ENCODE assay signal across 9 mouse cellular contexts in genomic region chr16:23953189-23953958, GRCm38 (mm10). TPM values are rescaled to one million over a fixed set of nuclear protein-coding genes. Genes with fewer than 3 reads are reported as not detected.
DNase-seq lines count a peak whose midpoint lies in the region; ATAC-seq and TF ChIP-seq lines count a peak whose summit lies in the region.
"Had no signal": no experiment of that assay in that cellular context is flagged by ENCODE, and none has a peak within 500 bp of the region (broad histone marks: within the 10 kb centered on the region; RNA-seq: fewer than 3 reads in every experiment).

No protein-coding gene starts in this region.

- H3K9ac ChIP-seq in heart, adult 2 months (ENCODE audit: low read depth, low read length) = no peak overlapping the region
- H3K9ac ChIP-seq in heart, embryonic 12.5 days = no peak overlapping the region
- H3K9ac ChIP-seq in CH12.LX (ENCODE audit: insufficient read depth, low read depth) = no peak overlapping the region
- H3K9ac ChIP-seq: limb, embryonic 15.5 days had no signal

- no peak overlapping the region for H3K4me3 ChIP-seq in heart, adult 2 months
- H3K4me3 ChIP-seq in heart, embryonic 12.5 days = no peak overlapping the region
- H3K4me3 ChIP-seq in CH12.LX (replicated peaks in 1 of 3; ENCODE audit: low read depth in 2 of 3, low read length in 2 of 3, poor library complexity in 1 of 3) = no peak overlapping the region
- H3K4me3 ChIP-seq in layer of hippocampus, adult 2 months = no peak overlapping the region
- H3K4me3 ChIP-seq: limb, embryonic 15.5 days had no signal

- TF ChIP-seq RAD21 in CH12.LX (IDR thresholded peaks at IDR 0.05; ENCODE audit: low read depth, low read length) = peak; percentile 77

- H3K4me2 ChIP-seq in heart, embryonic 12.5 days = no peak overlapping the region
- H3K4me2 ChIP-seq in CH12.LX (ENCODE audit: insufficient read depth, low read depth, poor library complexity, severe bottlenecking) = no peak overlapping the region
- H3K4me2 ChIP-seq: limb, embryonic 15.5 days had no signal

- no peak overlapping the region for H3K27ac ChIP-seq in heart, adult 2 months
- H3K27ac ChIP-seq in heart, embryonic 12.5 days (ENCODE audit: poor library complexity, severe bottlenecking) = no peak overlapping the region
- no peak overlapping the region for H3K27ac ChIP-seq in CH12.LX (ENCODE audit: insufficient read depth, low read depth)
- H3K27ac ChIP-seq in layer of hippocampus, adult 2 months = peak overlapping the region; percentile 83
- H3K27ac ChIP-seq: limb, embryonic 15.5 days had no signal

- no peaks in the 10 kb centered on the region for H3K4me1 ChIP-seq in heart, adult 2 months (ENCODE audit: control insufficient read depth, insufficient read depth, low read length)
- no peaks in the 10 kb centered on the region for H3K4me1 ChIP-seq in heart, embryonic 12.5 days (replicated peaks)
- peaks cover 2 to 3% of the 10 kb centered on the region in 2 experiments; a peak in 3 of 4 replicates for H3K4me1 ChIP-seq in CH12.LX (ENCODE audit: control insufficient read depth in 1 of 2, insufficient read depth in 2 of 2)

- H3K27me3 ChIP-seq in heart, adult 2 months (ENCODE audit: control insufficient read depth, insufficient read depth, low read length) = no peaks in the 10 kb centered on the region
- no peaks in the 10 kb centered on the region for H3K27me3 ChIP-seq in heart, embryonic 12.5 days (replicated peaks)
- no peaks in the 10 kb centered on the region for H3K27me3 ChIP-seq in CH12.LX (replicated peaks)
- H3K27me3 ChIP-seq: limb, embryonic 15.5 days had no signal

- intact Hi-C loops in heart, adult 2 months (cut with DNase I) = loop anchor here (1.0 to 5.0 kb wide), 3 partner anchors 55 to 501 kb away; no protein-coding TSS in a partner anchor

- in situ Hi-C loops in CH12.LX (cut with MboI; ENCODE audit: low pct_ligation_motif_present, low pct_unique_long_range_greater_than_20kb, low sequenced_read_pairs) = no loop called here

- no peaks in the 10 kb centered on the region for H3K36me3 ChIP-seq in heart, adult 2 months (ENCODE audit: control insufficient read depth, insufficient read depth, low read length)
- H3K36me3 ChIP-seq in heart, embryonic 12.5 days = no peaks in the 10 kb centered on the region
- H3K36me3 ChIP-seq in CH12.LX (replicated peaks in 1 of 2; ENCODE audit: control insufficient read depth in 1 of 2, insufficient read depth in 1 of 2, low read length in 1 of 2) = no peaks in the 10 kb centered on the region
- H3K36me3 ChIP-seq: limb, embryonic 15.5 days had no signal

- peak in 1 of 2 experiments; percentile 24 for DNase-seq in heart, adult 2 months
- peak; percentile 56 for DNase-seq in CH12.LX (ENCODE audit: extremely low read depth)
- DNase-seq in c-Kit-positive CD71-negative TER-119-negative erythroid progenitor cells, embryonic 14.5 days (ENCODE audit: low read depth) = peak; percentile 25
- peak; percentile 49 to 62 for DNase-seq in frontal cortex, postnatal 36 days (ENCODE audit: low spot score in 2 of 2)
- peak in 1 of 2 experiments; percentile 66 for DNase-seq in layer of hippocampus, adult 2 months (ENCODE audit: low spot score in 2 of 2)
- DNase-seq in mesoderm, embryonic 11.5 days (ENCODE audit: low read depth, low spot score) = peak; percentile 73
- DNase-seq in thymus, postnatal 25 days = peak; percentile 45

- WGBS in heart, adult 2 months = 39% methylated on average over 11 of the region's 11 CpGs
- 39% methylated on average over 11 of the region's 11 CpGs for WGBS in heart, embryonic 12.5 days

- no peaks in the 10 kb centered on the region for H3K79me2 ChIP-seq in heart, adult 2 months (replicated peaks; ENCODE audit: control insufficient read depth, insufficient read depth, low read length)
- H3K79me2 ChIP-seq in CH12.LX (replicated peaks; ENCODE audit: control insufficient read depth, extremely low read depth, insufficient read depth, poor library complexity, severe bottlenecking) = no peaks in the 10 kb centered on the region

- dilution Hi-C loops in CH12.LX (cut with MboI; ENCODE audit: extremely low pct_ligation_motif_present, extremely low pct_unique_long_range_greater_than_20kb, low sequenced_read_pairs) = no loop called here

- 0 out of 2 replicates have a peak, but pooled peaks cover 2% of the 10 kb centered on the region for H3K9me3 ChIP-seq in heart, embryonic 12.5 days (replicated peaks)
- H3K9me3 ChIP-seq in CH12.LX (replicated peaks; ENCODE audit: low read length) = no peaks in the 10 kb centered on the region
- H3K9me3 ChIP-seq: limb, embryonic 15.5 days had no signal

- ATAC-seq in heart, embryonic 12.5 days (ENCODE audit: insufficient number of reproducible peaks, low FRiP score) = no peak

- no peak for TF ChIP-seq POLR2A in heart, adult 2 months (IDR thresholded peaks at IDR 0.05; ENCODE audit: insufficient read depth, low read depth, low read length)
- TF ChIP-seq POLR2A in CH12.LX (IDR thresholded peaks at IDR 0.05; ENCODE audit: low read depth, low read length) = no peak

- TF ChIP-seq EP300 in heart, adult 2 months (IDR thresholded peaks at IDR 0.05; ENCODE audit: insufficient read depth, low read depth, low read length) = no peak
- no peak for TF ChIP-seq EP300 in CH12.LX (IDR thresholded peaks at IDR 0.05; ENCODE audit: low read length)

- peak; percentile 81 for TF ChIP-seq CTCF in heart, adult 2 months (IDR thresholded peaks at IDR 0.05)
- peak; percentile 41 to 77 for TF ChIP-seq CTCF in CH12.LX (conservative IDR thresholded peaks at IDR 0.05 in 1 of 2, IDR thresholded peaks at IDR 0.05 in 1 of 2; ENCODE audit: low read depth in 2 of 2, low read length in 2 of 2)
- peak; percentile 82 for TF ChIP-seq CTCF in layer of hippocampus, adult 2 months (conservative IDR thresholded peaks at IDR 0.05)

TF ChIP-seq in CH12.LX, 34 proteins besides CTCF, POLR2A, EP300 and RAD21:
- TF ChIP-seq MAFK (IDR thresholded peaks at IDR 0.05; ENCODE audit: insufficient replicate concordance, low read length) = no peak
- TF ChIP-seq NELFE (IDR thresholded peaks at IDR 0.05; ENCODE audit: low read depth, low read length) = 0 out of 2 replicates have a peak, but pooled peaks have one; percentile 23
- no peak for TF ChIP-seq ETS1 (conservative IDR thresholded peaks at IDR 0.05; ENCODE audit: low read depth, low read length)
- TF ChIP-seq MAZ (IDR thresholded peaks at IDR 0.05; ENCODE audit: low read depth, low read length) = peak; percentile 48; the same call in 1 of the 2 replicates
- no peak for TF ChIP-seq SIN3A (IDR thresholded peaks at IDR 0.05; ENCODE audit: low read length)
- TF ChIP-seq UBTF (IDR thresholded peaks at IDR 0.05; ENCODE audit: low read depth, low read length) = no peak
- TF ChIP-seq ZC3H11A (IDR thresholded peaks at IDR 0.05; ENCODE audit: low read depth, low read length) = peak; percentile 6; the same call in 1 of the 2 replicates
- TF ChIP-seq SMC3 (IDR thresholded peaks at IDR 0.05; ENCODE audit: low read depth, low read length) = peak; percentile 61

RNA-seq across cellular contexts. Expression of gene Rtp2, which starts 21.2 kb away (rescaled TPM):
- total RNA-seq in heart, adult 2 months (2021) = not detected
- polyA plus RNA-seq in heart, adult 2 months (2012; rRNA removed) = not detected in 2 replicates
- polyA plus RNA-seq in heart, embryonic 12.5 days (2016; fragmentation: Nextera tagmentation; extraction: Ambion mirVana) = not detected in 2 replicates
- total RNA-seq in CH12.LX (2012; rRNA removed) = not detected in 2 replicates
- not detected in 2 replicates for total RNA-seq in CH12.LX (2014; rRNA removed)
- polyA plus RNA-seq in CH12.LX (2012; ENCODE audit: insufficient read length, low read depth) = not detected in 2 replicates
- under 1 TPM; 0.32 to 0.54 TPM for total RNA-seq in layer of hippocampus, adult 2 months (2021)
- polyA plus RNA-seq: limb, embryonic 15.5 days had no signal

RNA-seq across cellular contexts. Expression of gene Gm37419, which starts 34.9 kb away (rescaled TPM):
- not detected for total RNA-seq in heart, adult 2 months (2021)
- polyA plus RNA-seq in heart, adult 2 months (2012; rRNA removed) = not detected in 2 replicates
- not detected in 2 replicates for polyA plus RNA-seq in heart, embryonic 12.5 days (2016; fragmentation: Nextera tagmentation; extraction: Ambion mirVana)
- total RNA-seq in CH12.LX (2012; rRNA removed) (not detected in 2 replicates), CH12.LX (2014; rRNA removed) (not detected in 2 replicates)
- polyA plus RNA-seq in CH12.LX (2012; ENCODE audit: insufficient read length, low read depth) = not detected in 2 replicates
- not detected for total RNA-seq in layer of hippocampus, adult 2 months (2021)
- polyA plus RNA-seq: limb, embryonic 15.5 days had no signal

RNA-seq across cellular contexts. Expression of gene Bcl6, which starts 35.3 kb away (rescaled TPM):
- total RNA-seq in heart, adult 2 months (2021) = 10 to 100 TPM; 15.4 to 21.7 TPM
- 16.5 and 17.8 TPM in 2 replicates for polyA plus RNA-seq in heart, adult 2 months (2012; rRNA removed)
- 0.24 and 0.35 TPM in 2 replicates for polyA plus RNA-seq in heart, embryonic 12.5 days (2016; fragmentation: Nextera tagmentation; extraction: Ambion mirVana)
- total RNA-seq in CH12.LX (2012; rRNA removed) = 0.17 and 0.25 TPM in 2 replicates
- 0.20 and 0.27 TPM in 2 replicates for total RNA-seq in CH12.LX (2014; rRNA removed)
- 0.60 and 0.72 TPM in 2 replicates for polyA plus RNA-seq in CH12.LX (2012; ENCODE audit: insufficient read length, low read depth)
- 10 to 100 TPM; 56.8 to 61.5 TPM for total RNA-seq in layer of hippocampus, adult 2 months (2021)

Comparison
In these comparisons a context has a peak if more than half of its experiments do, and no peak if none do; other contexts are left out.
1. RNA of gene Bcl6, which starts 35.3 kb away (total RNA-seq): 56.8 to 61.5 TPM in layer of hippocampus, adult 2 months and 15.4 to 21.7 TPM in heart, adult 2 months; 0.17 to 0.27 TPM in CH12.LX; every median in the first group is over 10 times any median in the second.
2. Peak in every context shown above with its lines, with median percentiles within 50 percentile points of each other: CTCF ChIP-seq.